In genomic region chr5:118963001-118963400, GRCm38 (mm10) we compare ENCODE assay signal across 21 mouse cellular contexts.
"Had no signal": no experiment of that assay in that cellular context is flagged by ENCODE, and none has a peak within 500 bp of the region (broad histone marks: within the 10 kb centered on the region; RNA-seq: fewer than 3 reads in every experiment).

No protein-coding gene starts in this region.

- H3K36me3 ChIP-seq: heart, embryonic 10.5 days; heart, embryonic 13.5 days; heart, embryonic 15.5 days; hindbrain, embryonic 13.5 days; hindbrain, embryonic 15.5 days; limb, embryonic 13.5 days; limb, embryonic 15.5 days; liver, embryonic 12.5 days had no signal

- H3K4me1 ChIP-seq: heart, embryonic 15.5 days; hindbrain, embryonic 13.5 days; hindbrain, embryonic 15.5 days; limb, embryonic 15.5 days; liver, embryonic 12.5 days had no signal

- DNase-seq: forebrain, postnatal 0 days; gastrocnemius, postnatal 14 days; gastrocnemius, postnatal 36 days; kidney, adult 11 months; kidney, adult 2 months; kidney, adult 9 months; kidney, postnatal 10 days; kidney, postnatal 36 days; layer of hippocampus, adult 9-11 months; layer of hippocampus, postnatal 36 days; left cerebral cortex, postnatal 4 days had no signal

- H3K9me3 ChIP-seq: heart, embryonic 10.5 days; heart, embryonic 15.5 days; hindbrain, embryonic 13.5 days; hindbrain, embryonic 15.5 days; limb, embryonic 13.5 days; limb, embryonic 15.5 days; liver, embryonic 12.5 days had no signal

- H3K4me2 ChIP-seq: heart, embryonic 13.5 days; heart, embryonic 15.5 days; hindbrain, embryonic 13.5 days; hindbrain, embryonic 15.5 days; limb, embryonic 13.5 days; limb, embryonic 15.5 days; liver, embryonic 12.5 days had no signal

- H3K9ac ChIP-seq: forebrain, postnatal 0 days; heart, embryonic 13.5 days; heart, embryonic 15.5 days; hindbrain, embryonic 13.5 days; hindbrain, embryonic 15.5 days; limb, embryonic 13.5 days; limb, embryonic 15.5 days; liver, embryonic 12.5 days; liver, embryonic 14.5 days had no signal

- ATAC-seq: forebrain, postnatal 0 days; hindbrain, postnatal 0 days; liver, embryonic 12.5 days had no signal

- H3K27ac ChIP-seq: heart, embryonic 10.5 days; heart, embryonic 13.5 days; heart, embryonic 15.5 days; hindbrain, embryonic 13.5 days; hindbrain, embryonic 15.5 days; hindbrain, postnatal 0 days; limb, embryonic 13.5 days; limb, embryonic 15.5 days; liver, embryonic 12.5 days; liver, embryonic 14.5 days had no signal

- H3K27me3 ChIP-seq: hindbrain, embryonic 15.5 days; limb, embryonic 15.5 days had no signal

- H3K4me3 ChIP-seq: heart, embryonic 10.5 days; heart, embryonic 13.5 days; heart, embryonic 15.5 days; hindbrain, embryonic 13.5 days; hindbrain, embryonic 15.5 days; limb, embryonic 13.5 days; limb, embryonic 15.5 days; liver, embryonic 12.5 days had no signal
